Mouse (Mus musculus) layer of hippocampus, postnatal 36 days (tissue): ENCODE results near the gene Slc2a1. TPM values are rescaled to one million over a fixed set of nuclear protein-coding genes. Genes with fewer than 3 reads are reported as not detected.

Source experiments
- DNase-seq, 2 experiments: peaks; one replicate each; pipeline ENCODE4 v3.0.0; 2022
- total RNA-seq, 2 experiments: library from RNA; stranded (reverse); gene quantifications; 2 replicates each; pipeline ENCODE4 v1.2.3; 2021

Gene Slc2a1
- 100 to 1,000 TPM in 1 of 2 experiments, 10 to 100 TPM in 1; 76.1 to 104 TPM for total RNA-seq

DNA sequence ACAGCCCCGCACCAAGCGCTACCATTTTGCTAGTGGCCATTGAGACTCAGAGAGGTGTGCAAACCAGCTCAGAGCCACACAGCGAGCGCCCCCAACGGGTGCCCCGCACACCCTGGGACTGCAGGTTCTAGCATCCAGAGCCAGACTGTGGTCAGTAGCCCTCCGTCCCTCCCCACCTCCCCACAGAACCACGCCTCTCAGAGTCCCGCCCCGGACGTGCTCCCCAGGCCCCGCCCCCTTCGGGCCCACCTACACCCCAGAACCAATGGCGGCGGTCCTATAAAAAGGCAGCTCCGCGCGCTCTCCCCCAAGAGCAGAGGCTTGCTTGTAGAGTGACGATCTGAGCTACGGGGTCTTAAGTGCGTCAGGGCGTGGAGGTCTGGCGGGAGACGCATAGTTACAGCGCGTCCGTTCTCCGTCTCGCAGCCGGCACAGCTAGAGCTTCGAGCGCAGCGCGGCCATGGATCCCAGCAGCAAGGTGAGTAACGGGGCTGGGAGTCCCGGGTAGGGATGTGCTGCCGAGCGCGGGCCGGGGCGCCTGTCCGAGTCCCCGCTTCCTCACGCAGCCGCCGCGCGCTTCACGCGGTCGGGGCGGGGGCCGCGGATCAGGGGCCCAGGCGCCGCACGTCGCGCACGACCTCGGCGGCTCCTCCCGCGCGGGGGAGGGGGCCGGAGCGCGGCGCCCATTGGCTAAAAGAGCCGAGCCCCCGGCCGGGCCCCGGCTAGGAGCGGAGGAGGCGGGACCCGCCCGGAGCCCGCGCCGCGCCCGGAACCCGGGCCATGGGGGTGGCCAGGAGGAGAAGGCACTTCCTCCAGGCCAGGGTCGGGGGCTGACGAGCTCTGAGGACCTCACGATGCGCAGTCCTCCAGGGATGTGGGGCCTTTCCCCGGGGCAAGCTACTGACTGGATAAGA, at the start of gene Slc2a1:
Slc2a1 (plus strand) TSS at position 217 of the 914 bp plus-strand sequence.
- DNase-seq: peak; percentile 88

GRCm38 (mm10) chr4:119066791-119067190, 41.7 kb upstream of the Slc2a1 start:
- DNase-seq: no peak

DNA sequence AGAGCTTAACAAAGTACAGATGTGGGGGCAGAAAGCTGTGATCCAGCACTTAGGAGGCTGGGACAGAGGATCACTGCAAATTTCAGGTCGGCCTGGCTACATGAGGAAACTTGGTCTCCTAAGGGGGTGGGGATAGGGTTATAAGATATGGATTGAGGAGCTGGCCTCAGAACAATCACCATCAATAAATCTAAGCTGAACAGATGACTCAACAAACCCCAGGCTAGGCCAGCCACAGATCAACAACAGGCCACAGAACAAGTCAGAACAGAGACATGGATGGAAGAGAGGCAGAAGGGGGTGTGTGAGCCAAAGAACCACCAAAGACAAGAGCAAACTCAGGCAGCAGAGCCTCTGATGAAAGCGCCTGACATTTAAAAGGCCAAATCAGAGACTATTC, 41.3 kb upstream of the Slc2a1 start:
- no peak for DNase-seq

GRCm38 (mm10) chr4:119068918-119069317, 39.6 kb upstream of the Slc2a1 start:
- DNase-seq: no peak

- DNase-seq: no peak
These were observed 38.3 kb upstream of the Slc2a1 start for GRCm38 (mm10) chr4:119070181-119070580.

- DNase-seq: no peak
These were observed 37.4 kb upstream of the Slc2a1 start for GRCm38 (mm10) chr4:119070959-119071647.

DNA sequence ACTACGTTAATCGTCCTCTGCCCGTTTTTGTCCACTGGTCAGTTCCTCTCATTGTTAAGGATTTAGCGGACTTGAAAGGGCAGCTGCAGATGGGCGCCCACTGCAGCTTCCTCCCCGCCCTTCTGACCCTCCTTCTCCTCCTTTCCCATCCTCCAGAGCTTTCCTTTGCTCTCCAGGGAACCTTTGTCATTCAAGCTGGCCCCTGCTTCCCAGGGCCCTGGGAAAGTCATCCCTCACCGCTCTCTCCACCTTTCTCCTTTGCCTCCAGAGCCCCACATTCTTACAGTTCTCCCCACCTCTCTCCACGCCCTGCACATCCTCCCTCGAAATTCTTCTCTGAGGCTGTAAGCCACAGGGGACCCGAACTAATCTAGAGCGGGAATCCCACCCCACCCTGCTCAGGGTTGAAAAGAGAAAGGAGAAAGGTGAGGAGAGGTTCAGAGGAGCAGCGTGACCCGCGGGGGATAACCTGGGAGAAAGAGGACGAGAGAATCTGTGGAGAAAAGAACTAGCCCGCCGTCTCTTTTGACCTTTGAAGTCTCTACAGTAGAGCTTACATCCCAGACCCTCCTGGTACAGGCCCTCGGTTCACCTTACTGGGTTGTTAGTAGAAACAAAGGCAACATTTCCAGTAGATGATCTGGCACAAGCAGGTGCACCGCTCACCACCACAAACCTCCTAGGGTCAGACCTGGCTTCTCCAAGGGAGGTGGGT, 36.7 kb upstream of the Slc2a1 start:
- no peak for DNase-seq

DNA sequence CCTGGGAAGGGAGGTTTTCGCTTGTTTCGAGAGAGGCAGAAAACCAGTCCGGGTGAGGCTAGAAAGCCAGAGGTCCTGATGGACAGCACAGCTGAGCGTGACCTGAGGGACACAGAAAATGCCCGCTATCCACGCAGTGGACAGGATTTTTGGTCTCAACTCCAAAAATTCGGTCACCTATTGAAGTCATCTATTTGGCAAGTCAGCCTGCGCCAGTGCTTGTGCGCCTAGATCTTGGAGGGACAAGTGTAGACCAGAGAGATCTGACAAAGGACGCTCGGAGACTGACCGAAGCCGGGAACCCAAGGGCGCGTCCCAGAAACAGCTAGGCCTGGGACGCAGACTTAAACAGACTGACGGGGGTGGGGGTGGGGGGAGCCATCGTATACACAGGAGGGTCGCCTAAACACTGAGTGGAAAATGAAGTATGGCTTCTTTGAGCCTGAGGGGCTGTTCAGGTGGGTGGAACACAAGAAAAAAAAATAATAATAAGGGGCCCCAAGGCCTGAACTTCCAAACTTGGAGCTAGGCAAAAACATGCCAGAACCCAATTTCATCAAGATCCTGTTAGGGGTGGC, 36.1 kb upstream of the Slc2a1 start:
- DNase-seq: no peak

DNA sequence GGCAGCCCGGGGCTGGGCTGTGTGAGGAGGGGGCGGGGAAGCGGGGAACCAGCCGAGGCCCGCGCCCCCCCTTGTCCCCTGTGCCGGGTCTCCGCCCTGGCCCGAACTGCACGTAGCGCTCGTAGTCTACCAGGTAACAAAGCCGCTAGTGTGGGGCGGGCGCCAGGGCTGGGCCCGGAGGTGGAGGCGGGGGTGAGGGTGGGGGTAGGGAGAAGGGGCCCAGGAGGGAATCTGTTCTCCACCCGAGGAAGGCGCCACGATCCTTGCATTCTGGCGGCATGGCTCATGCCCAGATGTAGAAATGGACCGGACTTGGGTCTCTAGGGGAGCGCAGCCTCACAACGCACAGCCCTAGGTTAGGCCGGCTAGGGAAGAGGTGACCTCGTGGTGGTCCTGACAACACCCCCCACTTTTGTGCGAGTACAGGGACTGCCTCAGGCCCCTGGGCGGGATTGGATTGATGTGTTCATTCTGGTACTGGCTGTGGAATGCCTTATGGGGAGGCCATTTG, 35.5 kb upstream of the Slc2a1 start:
- no peak for DNase-seq

GRCm38 (mm10) chr4:119073626-119074025, 34.9 kb upstream of the Slc2a1 start:
- DNase-seq: no peak

DNA sequence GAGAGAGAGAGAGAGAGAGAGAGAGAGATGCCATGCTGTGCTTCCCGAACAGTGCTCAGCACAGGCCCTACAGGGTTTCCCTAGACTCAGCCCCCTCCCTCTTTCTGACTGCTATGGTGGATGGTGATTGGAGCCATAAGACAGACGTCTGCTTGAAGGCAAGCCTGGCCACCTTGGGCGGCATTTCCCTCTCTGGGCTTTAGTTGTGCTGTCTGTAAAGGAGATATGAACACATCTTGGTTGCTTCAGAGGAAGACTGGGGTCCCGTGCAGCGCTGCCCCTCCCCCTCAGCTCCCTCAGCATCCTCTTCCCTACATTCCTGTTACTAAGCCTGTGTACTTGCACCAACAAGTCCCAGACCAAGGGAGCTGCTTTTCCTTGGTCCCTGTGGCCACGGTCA, 33.9 kb upstream of the Slc2a1 start:
- no peak for DNase-seq

DNA sequence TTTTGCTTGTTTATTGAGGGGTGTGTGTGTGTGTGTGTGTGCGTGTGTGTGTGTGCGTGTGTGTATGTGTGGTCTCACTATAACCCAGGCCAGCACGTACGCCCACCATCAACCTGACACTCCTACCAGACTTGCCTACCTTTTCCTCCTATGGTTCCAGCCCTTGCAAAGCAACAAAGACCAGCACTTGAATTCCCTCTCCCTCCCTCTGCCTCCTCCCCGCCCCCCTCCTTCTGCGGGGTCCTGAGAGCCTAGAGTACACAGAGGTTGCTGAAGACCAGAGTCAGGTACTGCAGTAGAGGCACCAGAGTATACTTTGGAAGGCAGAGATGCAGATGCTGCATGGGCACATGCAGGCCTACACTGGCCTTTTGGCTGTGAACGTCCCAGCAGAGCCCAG, 33.2 kb upstream of the Slc2a1 start:
- DNase-seq: no peak

GRCm38 (mm10) chr4:119076336-119076735, 32.2 kb upstream of the Slc2a1 start:
- no peak for DNase-seq

GRCm38 (mm10) chr4:119077084-119077682, 31.3 kb upstream of the Slc2a1 start:
- peak; percentile 29 to 54 for DNase-seq

DNA sequence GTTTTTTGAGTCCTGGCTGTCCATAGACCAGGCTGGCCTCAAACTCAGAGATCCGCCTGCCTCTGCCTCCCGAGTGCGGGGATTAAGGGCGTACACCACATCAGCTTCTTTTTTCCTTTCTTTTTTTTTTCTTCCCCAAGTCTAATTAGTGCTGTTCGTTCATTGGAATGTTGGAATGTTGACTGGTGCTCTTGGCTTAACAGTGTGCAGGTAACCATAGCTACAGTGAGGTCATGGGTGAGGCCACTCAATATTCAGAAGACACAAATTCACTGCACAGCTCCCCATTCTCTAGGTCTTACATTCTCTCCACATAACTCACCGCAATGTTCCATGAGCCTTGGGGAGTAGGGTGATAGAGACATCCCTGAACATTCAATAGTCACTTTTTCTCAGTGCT, 28.6 kb upstream of the Slc2a1 start:
- no peak for DNase-seq

- DNase-seq: no peak
These were observed 25.7 kb upstream of the Slc2a1 start for GRCm38 (mm10) chr4:119082740-119083231.

- no peak for DNase-seq
These were observed 20.1 kb upstream of the Slc2a1 start for GRCm38 (mm10) chr4:119088424-119088823.

DNA sequence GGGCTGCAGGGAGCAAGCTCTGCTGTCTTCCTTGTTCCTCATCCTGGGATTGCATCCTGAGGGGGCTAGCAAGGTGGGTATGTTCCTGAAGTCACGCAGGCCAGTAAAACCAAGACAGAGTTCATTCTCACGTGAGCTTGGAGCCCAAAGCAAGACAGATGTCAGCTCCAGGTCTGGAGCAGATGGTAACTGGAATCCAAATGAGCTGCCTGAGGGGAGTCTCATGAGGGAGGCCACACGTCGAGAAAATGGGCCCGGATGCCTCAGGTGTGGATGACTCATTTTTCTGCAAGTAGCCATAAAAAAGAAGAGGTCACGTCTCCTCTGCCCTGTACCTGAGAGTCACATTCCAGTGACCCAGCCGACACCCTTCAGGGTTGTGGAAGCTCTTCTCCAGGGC, 14.6 kb upstream of the Slc2a1 start:
- no peak for DNase-seq

GRCm38 (mm10) chr4:119094987-119095386, 13.5 kb upstream of the Slc2a1 start:
- no peak for DNase-seq

GRCm38 (mm10) chr4:119096401-119096800, 12.1 kb upstream of the Slc2a1 start:
- no peak for DNase-seq

- DNase-seq: no peak
These were observed 11.1 kb upstream of the Slc2a1 start for GRCm38 (mm10) chr4:119097421-119097820.
